Mouse (Mus musculus): ENCODE results near the gene Colgalt1.

Colgalt1 gene

DNA sequence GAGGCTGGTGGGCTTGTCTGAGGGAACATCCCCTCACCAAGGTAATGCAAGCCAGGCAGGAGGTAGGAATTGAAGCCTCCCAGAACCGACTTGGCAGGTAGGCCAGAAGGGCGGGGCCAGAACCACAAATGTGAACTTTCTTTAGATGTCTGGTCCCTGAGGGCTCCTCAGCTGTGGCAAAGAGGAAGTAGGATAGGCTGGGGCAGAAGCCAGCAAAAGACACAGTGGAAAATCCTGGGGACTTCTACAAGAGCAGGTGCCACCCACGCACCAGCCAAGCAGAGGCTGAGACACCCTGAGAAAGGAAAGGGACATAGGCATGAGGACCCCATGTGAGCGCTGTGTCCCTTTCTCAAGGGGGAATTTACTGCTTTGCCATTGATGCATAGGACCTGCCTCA is 14.0 kb upstream of the Colgalt1 start:
- ChIA-PET CTCF (interaction anchor here (0.8 to 6.5 kb wide), 31 partner anchors 10 to 133 kb away, joined by 3 to 40 read pairs (median 5); partner anchors contain the start of genes Slc27a1 (in 2 of the 4), Colgalt1 (in 1 of the 4), Nxnl1 (in 1 of the 4) and Tmem221 (in 1 of the 4)), POLR2A (interaction anchor here in 3 of 4 experiments (0.9 to 6.7 kb wide), 12 partner anchors 14 to 38 kb away, joined by 3 to 104 read pairs (median 4); partner anchors contain the start of genes Colgalt1 (in 2 of the 3), Tmem221 (in 2 of the 3), Nxnl1 (in 1 of the 3) and Slc27a1 (in 1 of the 3))

DNA sequence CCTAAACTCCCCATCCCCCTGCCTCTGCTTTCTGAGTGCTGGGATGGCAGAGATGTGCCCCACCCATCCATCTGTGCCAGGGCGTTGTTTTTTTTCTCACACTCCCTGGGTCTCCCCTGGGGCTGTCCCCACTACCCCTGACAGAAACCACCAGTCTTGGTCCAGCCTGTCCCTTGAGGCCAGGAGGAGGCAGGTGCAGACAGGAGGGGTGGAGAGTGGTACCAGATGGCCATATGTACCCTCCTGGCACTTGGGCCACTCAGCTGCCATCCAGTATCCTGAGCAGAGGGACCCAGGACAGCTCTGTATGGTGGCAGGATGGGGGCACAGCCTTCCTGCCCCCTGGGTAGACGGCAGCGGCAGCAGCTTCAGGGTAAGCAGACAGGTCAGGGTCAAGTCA is 13.3 kb upstream of the Colgalt1 start, which contains the start of gene Fam129c:
TSS of gene Fam129c (plus strand) at position 198 of the 400 bp plus-strand sequence.
- POLR2A ChIA-PET = interaction anchor here in 2 of 4 experiments (1.0 to 3.9 kb wide), 4 partner anchors 14 to 39 kb away, joined by 5 to 17 read pairs (median 12); partner anchors contain the start of genes Colgalt1 (in 1 of the 2) and Tmem221 (in 1 of the 2)
- CTCF ChIA-PET = interaction anchor here in 3 of 4 experiments (0.6 to 3.3 kb wide), 3 partner anchors 34 to 896 kb away, joined by 5 to 37 read pairs (median 9); no protein-coding TSS in a partner anchor

DNA sequence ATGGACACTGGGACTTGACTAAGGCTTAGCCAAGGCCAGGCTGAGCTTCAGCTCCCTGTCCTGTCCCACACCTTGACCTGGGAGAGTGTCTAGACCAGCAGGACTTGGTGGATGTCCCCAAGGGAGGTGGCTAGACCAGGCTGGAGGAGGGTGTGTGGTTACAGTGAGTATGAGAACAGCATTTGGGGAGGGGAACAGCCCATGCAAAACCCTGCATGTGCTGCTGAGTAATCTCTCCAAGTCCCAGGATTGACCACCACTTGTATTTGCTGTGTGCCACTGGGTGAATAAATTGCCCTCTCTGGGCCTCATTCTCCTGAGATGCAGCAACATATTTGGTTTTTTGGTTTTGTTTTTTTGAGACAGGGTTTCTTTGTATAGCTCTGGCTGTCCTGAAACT is 12.4 kb upstream of the Colgalt1 start:
- ChIA-PET POLR2A (interaction anchor here in 2 of 4 experiments (0.8 to 3.9 kb wide), 9 partner anchors 13 to 40 kb away, joined by 3 to 17 read pairs (median 5); partner anchors contain the start of genes Colgalt1 (in 2 of the 2), Tmem221 (in 2 of the 2) and Slc27a1 (in 1 of the 2)), CTCF (interaction anchor here in 2 of 4 experiments (0.7 to 2.3 kb wide), 3 partner anchors 12 to 39 kb away, joined by 3 to 6 read pairs (median 3); partner anchors contain the start of gene Tmem221 (in 1 of the 2))

GRCm38 (mm10) chr8:71598841-71599240 is 12.0 kb upstream of the Colgalt1 start:
- ChIA-PET CTCF (interaction anchor here in 3 of 4 experiments (0.5 to 2.3 kb wide), 6 partner anchors 12 to 1597 kb away, joined by 3 to 6 read pairs (median 3); partner anchors contain the start of gene Tmem221 (in 1 of the 3)), POLR2A (interaction anchor here in 2 of 4 experiments (0.8 to 3.9 kb wide), 8 partner anchors 12 to 40 kb away, joined by 3 to 17 read pairs (median 6); partner anchors contain the start of genes Colgalt1 (in 2 of the 2), Tmem221 (in 2 of the 2) and Slc27a1 (in 1 of the 2))

DNA sequence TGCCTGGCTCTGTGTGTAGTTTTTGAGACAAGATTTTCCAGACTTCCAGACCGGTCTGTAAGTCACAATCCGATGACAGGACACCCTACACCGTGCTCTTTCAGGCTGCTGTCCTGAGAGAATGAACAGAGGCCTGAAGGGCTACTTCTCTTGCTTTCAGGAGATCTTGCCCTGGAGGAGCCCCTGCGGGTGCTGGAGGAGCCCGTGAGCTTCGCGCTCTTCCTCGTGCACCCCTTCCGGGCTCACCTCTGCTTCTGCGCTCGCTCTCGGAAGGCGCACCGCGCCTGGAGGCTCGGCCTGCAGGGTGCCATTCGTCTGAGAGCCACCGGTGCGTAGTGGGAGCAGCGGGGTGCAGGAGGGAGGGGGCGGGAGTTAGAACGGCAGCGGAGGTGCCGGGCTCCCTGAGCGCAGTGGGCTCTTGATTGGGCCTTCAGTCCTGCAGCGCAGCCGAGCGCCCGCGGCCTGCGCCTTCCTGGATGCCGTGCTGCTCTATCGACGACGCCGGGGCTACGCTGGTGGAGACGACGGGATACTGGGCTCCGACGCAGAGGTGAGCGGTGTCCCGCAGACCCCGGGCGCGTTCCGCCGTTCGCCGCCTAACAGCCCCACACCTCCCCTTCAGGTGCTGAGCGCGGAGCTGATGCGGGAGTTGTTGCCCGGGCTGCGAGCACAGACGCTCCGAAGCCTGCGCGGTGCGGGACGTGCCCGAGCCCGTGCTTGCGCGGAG is 8.7 kb upstream of the Colgalt1 start:
- ChIA-PET POLR2A (interaction anchor here (0.6 to 5.3 kb wide), 56 partner anchors 8 to 904 kb away, joined by 3 to 88 read pairs (median 6); partner anchors contain the start of genes Colgalt1 (in 4 of the 4), Mvb12a (in 3 of the 4), Pgls (in 3 of the 4) and Slc27a1 (in 3 of the 4)), CTCF (interaction anchor here (0.6 to 2.7 kb wide), 21 partner anchors 8 to 78 kb away, joined by 3 to 21 read pairs (median 4); partner anchors contain the start of genes Tmem221 (in 2 of the 4), Colgalt1 (in 1 of the 4) and Pgls (in 1 of the 4))

DNA sequence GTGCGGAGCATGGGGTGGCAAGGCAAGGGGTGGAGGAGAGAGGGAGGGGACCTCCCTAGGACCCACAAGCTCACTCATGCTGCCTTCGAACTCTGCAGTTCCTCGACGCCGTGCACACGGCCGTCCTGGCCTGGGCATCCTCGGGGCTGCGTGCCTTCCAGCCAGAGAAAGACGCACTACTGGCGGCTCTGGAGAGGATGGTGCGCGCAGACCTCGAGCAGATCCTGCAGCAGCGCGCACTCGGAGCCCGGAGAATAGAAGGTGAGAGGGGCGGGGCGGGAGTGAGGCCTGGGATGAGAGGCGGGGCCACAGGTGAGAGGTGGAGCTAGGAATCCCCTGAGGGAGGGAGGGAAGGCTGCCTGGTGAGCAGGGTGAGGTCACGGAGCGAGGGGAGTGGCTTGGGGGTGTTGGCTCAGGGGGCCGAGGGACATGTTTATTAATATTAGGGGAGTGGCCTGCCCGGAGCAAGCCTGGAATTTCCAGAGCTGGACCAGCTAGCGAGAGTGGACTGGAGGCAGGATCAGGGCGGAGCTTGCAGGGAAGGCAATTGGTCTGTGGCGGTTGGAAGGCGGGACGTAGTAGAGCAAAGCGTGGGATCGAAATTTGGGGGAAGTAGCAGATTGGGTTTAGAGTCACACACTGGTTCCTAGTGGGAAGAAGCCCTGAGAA is 8.0 kb upstream of the Colgalt1 start:
- CTCF ChIA-PET = interaction anchor here (0.5 to 2.7 kb wide), 35 partner anchors 8 to 1229 kb away, joined by 3 to 21 read pairs (median 4); partner anchors contain the start of genes Tmem221 (in 2 of the 4), Colgalt1 (in 1 of the 4), Comp (in 1 of the 4) and Pgls (in 1 of the 4)
- POLR2A ChIA-PET = interaction anchor here (0.6 to 5.3 kb wide), 85 partner anchors 8 to 943 kb away, joined by 3 to 88 read pairs (median 4); partner anchors contain the start of genes Colgalt1 (in 4 of the 4), Mvb12a (in 3 of the 4), Pgls (in 3 of the 4) and Slc27a1 (in 3 of the 4)

DNA sequence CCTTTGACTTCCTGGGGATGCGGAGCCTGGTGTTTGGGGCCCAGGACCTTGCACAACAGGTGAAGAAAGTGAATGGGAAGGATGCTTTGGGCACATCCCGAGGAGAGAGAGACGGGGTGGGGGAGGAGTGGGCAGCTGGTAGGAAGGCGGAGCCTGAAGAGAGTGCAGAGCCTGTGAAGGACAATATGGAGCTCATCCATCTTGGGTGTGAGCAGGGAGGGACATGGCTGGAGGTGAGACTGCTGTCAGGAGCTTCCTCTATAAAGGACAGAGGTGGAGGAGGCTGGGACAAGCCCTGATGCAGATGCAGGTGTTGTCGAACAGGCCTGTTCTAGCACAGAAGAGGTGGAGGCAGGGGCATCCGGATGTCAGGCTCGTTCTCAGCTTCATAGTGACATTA is 6.8 kb upstream of the Colgalt1 start:
- ChIA-PET CTCF (interaction anchor here in 3 of 4 experiments (0.6 to 2.7 kb wide), 8 partner anchors 26 to 81 kb away, joined by 3 to 21 read pairs (median 4); partner anchors contain the start of gene Slc27a1 (in 1 of the 3)), POLR2A (interaction anchor here (0.9 to 5.3 kb wide), 29 partner anchors 8 to 140 kb away, joined by 3 to 88 read pairs (median 7); partner anchors contain the start of genes Pgls (in 3 of the 4), Colgalt1 (in 2 of the 4), Mrpl34 (in 2 of the 4) and Slc27a1 (in 2 of the 4))

- CTCF ChIA-PET = interaction anchor here (0.6 to 3.0 kb wide), 14 partner anchors 9 to 92 kb away, joined by 3 to 19 read pairs (median 4); partner anchors contain the start of gene Slc27a1 (in 1 of the 4)
Measured at GRCm38 (mm10) chr8:71612141-71612540, 1.3 kb downstream of the Colgalt1 start.

DNA sequence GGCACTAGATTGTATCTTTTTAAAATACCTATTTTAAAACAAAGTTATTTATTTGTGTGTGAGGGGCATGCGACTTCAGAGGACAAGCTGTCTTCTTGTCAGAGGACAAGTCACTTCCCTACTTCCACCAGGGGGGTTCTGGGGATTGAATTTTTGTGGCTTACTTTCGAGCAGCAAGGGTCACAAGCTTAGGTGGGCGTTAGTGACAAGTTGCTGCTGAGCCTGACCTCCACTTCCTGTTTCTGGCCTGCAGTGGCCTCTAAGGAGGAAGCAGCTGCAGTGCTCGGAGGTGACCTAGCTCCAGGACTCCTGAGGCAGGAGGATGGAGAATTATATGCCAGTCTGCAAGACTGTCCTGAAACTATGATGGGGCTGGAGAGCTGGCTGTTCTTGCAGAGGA is 2.6 kb downstream of the Colgalt1 start:
- ChIA-PET CTCF (interaction anchor here in 2 of 4 experiments (0.6 to 1.8 kb wide), 3 partner anchors 42 to 51 kb away, joined by 3 to 5 read pairs (median 4); no protein-coding TSS in a partner anchor), POLR2A (interaction anchor here in 3 of 4 experiments (0.8 to 10.3 kb wide), 16 partner anchors 10 to 153 kb away, joined by 3 to 177 read pairs (median 24); partner anchors contain the start of genes Pgls (in 1 of the 3), Slc27a1 (in 1 of the 3) and Tmem221 (in 1 of the 3))

More at GRCm38 (mm10) chr8:71612141-71612540, 1.3 kb downstream of the Colgalt1 start:
- POLR2A ChIA-PET = interaction anchor here (0.7 to 10.3 kb wide), 46 partner anchors 8 to 715 kb away, joined by 3 to 177 read pairs (median 8); partner anchors contain the start of genes Slc27a1 (in 3 of the 4), Mrpl34 (in 2 of the 4), Pgls (in 2 of the 4) and Tmem221 (in 2 of the 4)

GRCm38 (mm10) chr8:71619786-71620185 is 9.0 kb downstream of the Colgalt1 start:
- POLR2A ChIA-PET = interaction anchor here (0.6 to 2.4 kb wide), 12 partner anchors 8 to 684 kb away, joined by 3 to 16 read pairs (median 6); partner anchors contain the start of gene Colgalt1 (in 3 of the 4)

GRCm38 (mm10) chr8:71625088-71625487 is 14.3 kb downstream of the Colgalt1 start:
- ChIA-PET POLR2A (interaction anchor here in 3 of 4 experiments (0.5 to 10.0 kb wide), 5 partner anchors 11 to 327 kb away, joined by 6 to 177 read pairs (median 84); partner anchors contain the start of genes Colgalt1 (in 2 of the 3) and Slc27a1 (in 1 of the 3)), CTCF (no interaction called here)

More at GRCm38 (mm10) chr8:71619786-71620185, 9.0 kb downstream of the Colgalt1 start:
- CTCF ChIA-PET = interaction anchor here in 1 of 4 experiments (0.8 kb wide), 1 partner anchor 24 kb away, joined by 3 read pairs; no protein-coding TSS in a partner anchor

- ChIA-PET CTCF (interaction anchor here (0.7 to 2.0 kb wide), 6 partner anchors 16 to 61 kb away, joined by 3 to 8 read pairs (median 4); no protein-coding TSS in a partner anchor), POLR2A (interaction anchor here in 3 of 4 experiments (1.0 to 10.0 kb wide), 11 partner anchors 13 to 222 kb away, joined by 3 to 177 read pairs (median 5); partner anchors contain the start of genes Colgalt1 (in 3 of the 3), Jak3 (in 1 of the 3) and Slc27a1 (in 1 of the 3))
Measured at GRCm38 (mm10) chr8:71626753-71627152, 16.0 kb downstream of the Colgalt1 start.

GRCm38 (mm10) chr8:71627265-71628099 is 16.7 kb downstream of the Colgalt1 start:
- POLR2A ChIA-PET = interaction anchor here in 3 of 4 experiments (0.6 to 10.0 kb wide), 20 partner anchors 14 to 222 kb away, joined by 3 to 177 read pairs (median 9); partner anchors contain the start of genes Colgalt1 (in 3 of the 3), Slc27a1 (in 2 of the 3), Mvb12a (in 1 of the 3) and Unc13a (in 1 of the 3)
- CTCF ChIA-PET = interaction anchor here in 3 of 4 experiments (1.0 to 4.8 kb wide), 7 partner anchors 16 to 119 kb away, joined by 3 to 30 read pairs (median 5); partner anchors contain the start of gene Colgalt1 (in 1 of the 3)

- POLR2A ChIA-PET = interaction anchor here (0.6 to 10.0 kb wide), 59 partner anchors 8 to 936 kb away, joined by 3 to 177 read pairs (median 7); partner anchors contain the start of genes Colgalt1 (in 4 of the 4), Fcho1 (in 2 of the 4), Slc27a1 (in 2 of the 4) and Tmem221 (in 2 of the 4)
- CTCF ChIA-PET = interaction anchor here (0.6 to 4.8 kb wide), 20 partner anchors 12 to 611 kb away, joined by 3 to 30 read pairs (median 4); partner anchors contain the start of genes Colgalt1 (in 2 of the 4), Abhd8 (in 1 of the 4), Ap1m1 (in 1 of the 4) and Mrpl34 (in 1 of the 4)
Measured at GRCm38 (mm10) chr8:71628396-71629095, 17.7 kb downstream of the Colgalt1 start.

Measured in embryonic stem cell, embryonic (primary cell).